Mouse (Mus musculus) brain, embryonic 14.5 days (tissue): ENCODE data around the gene Gm17571.

Experiments
- CTCF ChIP-seq: fragments of 200-500 bp; IDR thresholded peaks from 2 replicates; pipeline ENCODE4 v1.5.1; 2012; ENCODE audit warnings: inconsistent platforms, mild to moderate bottlenecking, moderate library complexity, borderline replicate concordance; ENCODE audit not compliant: insufficient read depth, insufficient read length; ENCODE audit errors: extremely low read depth
- POLR2A ChIP-seq: fragments of 200-500 bp; IDR thresholded peaks from 2 replicates; pipeline ENCODE4 v1.6.1; 2012; ENCODE audit warnings: mild to moderate bottlenecking, inconsistent platforms, borderline replicate concordance; ENCODE audit not compliant: poor library complexity, insufficient read depth, insufficient read length, severe bottlenecking; ENCODE audit errors: extremely low read depth

DNA sequence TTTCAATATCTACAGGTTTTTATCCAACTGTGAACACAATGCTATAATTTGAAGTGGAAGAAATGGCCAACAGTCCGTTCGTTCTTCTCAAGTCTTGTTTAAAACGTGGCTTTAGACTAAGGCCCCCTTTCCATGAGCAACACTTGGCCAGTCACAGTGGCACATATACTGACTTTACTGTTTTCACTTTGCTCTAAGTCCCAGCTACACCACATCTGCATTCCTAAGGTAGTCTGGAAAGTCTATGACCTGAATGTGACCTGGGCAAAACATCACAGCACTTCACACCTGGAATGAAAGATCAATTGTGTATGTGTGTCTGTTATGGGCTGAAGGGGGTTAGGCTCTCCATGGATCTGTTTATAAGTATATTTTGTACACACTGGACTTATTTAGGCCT lies 2.2 kb upstream of the Gm17571 start:
- TF ChIP-seq CTCF, result no peak
- no peak for TF ChIP-seq POLR2A
